Mouse (Mus musculus): ENCODE data around the gene Cntnap5a.
"Not testable (repeated sequence)": the region's sequence is repeated elsewhere in the genome, so short reads cannot be mapped to it uniquely, and the experiment has no call there.

Cntnap5a gene

GRCm38 (mm10) chr1:116107010-116107723 lies 422.6 kb downstream of the Cntnap5a start:
- no peak for DNase-seq

GRCm38 (mm10) chr1:116107724-116108058 lies 423.1 kb downstream of the Cntnap5a start:
- no peak for DNase-seq

- no peak for DNase-seq
Measured at GRCm38 (mm10) chr1:116108381-116108780, 423.8 kb downstream of the Cntnap5a start.

GRCm38 (mm10) chr1:116125767-116126166 lies 441.2 kb downstream of the Cntnap5a start:
- DNase-seq: peak; percentile 10

GRCm38 (mm10) chr1:116127085-116127484 lies 442.5 kb downstream of the Cntnap5a start:
- no peak for DNase-seq

GRCm38 (mm10) chr1:116128450-116129246 lies 444.1 kb downstream of the Cntnap5a start:
- DNase-seq: no peak

- DNase-seq: no peak
Measured at GRCm38 (mm10) chr1:116132471-116132870, 447.9 kb downstream of the Cntnap5a start.

- no peak for DNase-seq
Measured at GRCm38 (mm10) chr1:116149764-116150369, 465.3 kb downstream of the Cntnap5a start.

GRCm38 (mm10) chr1:116184471-116184870 lies 499.9 kb downstream of the Cntnap5a start:
- DNase-seq: no peak

- DNase-seq: not testable (repeated sequence)
Measured at GRCm38 (mm10) chr1:116188142-116188541, 503.6 kb downstream of the Cntnap5a start.

- no peak for DNase-seq
Measured at GRCm38 (mm10) chr1:116192299-116192698, 507.7 kb downstream of the Cntnap5a start.

GRCm38 (mm10) chr1:116216883-116217282 lies 532.3 kb downstream of the Cntnap5a start:
- DNase-seq: no peak

GRCm38 (mm10) chr1:116240538-116240937 lies 556.0 kb downstream of the Cntnap5a start:
- no peak for DNase-seq

- DNase-seq: no peak
Measured at GRCm38 (mm10) chr1:116243856-116244255, 559.3 kb downstream of the Cntnap5a start.

- no peak for DNase-seq
Measured at GRCm38 (mm10) chr1:116281144-116281543, 596.6 kb downstream of the Cntnap5a start.

GRCm38 (mm10) chr1:116283968-116284367 lies 599.4 kb downstream of the Cntnap5a start:
- peak; percentile 2 for DNase-seq

GRCm38 (mm10) chr1:116306555-116306954 lies 622.0 kb downstream of the Cntnap5a start:
- DNase-seq: no peak

- DNase-seq: no peak
Measured at GRCm38 (mm10) chr1:116311512-116311911, 627.0 kb downstream of the Cntnap5a start.

- peak; percentile 37 for DNase-seq
Measured at GRCm38 (mm10) chr1:116313269-116313668, 628.7 kb downstream of the Cntnap5a start.

GRCm38 (mm10) chr1:116324505-116324904 lies 639.9 kb downstream of the Cntnap5a start:
- no peak for DNase-seq

GRCm38 (mm10) chr1:116353669-116354068 lies 669.1 kb downstream of the Cntnap5a start:
- no peak for DNase-seq

GRCm38 (mm10) chr1:116365606-116366005 lies 681.0 kb downstream of the Cntnap5a start:
- DNase-seq: no peak

GRCm38 (mm10) chr1:116366171-116366570 lies 681.6 kb downstream of the Cntnap5a start:
- DNase-seq: no peak

GRCm38 (mm10) chr1:116366806-116367205 lies 682.2 kb downstream of the Cntnap5a start:
- DNase-seq: peak; percentile 12

Measured in embryo, embryonic 11 days (tissue).